In genomic region chr14:30564451-30564850, GRCm38 (mm10) we compare ENCODE assay signal across 8 mouse cellular contexts. TPM values are rescaled to one million over a fixed set of nuclear protein-coding genes. Genes with fewer than 3 reads are reported as not detected.
DNase-seq lines count a peak whose midpoint lies in the region; ATAC-seq and TF ChIP-seq lines count a peak whose summit lies in the region.

No protein-coding gene starts in this region.

- H3K4me1 ChIP-seq in liver, embryonic 12.5 days, result peaks cover 48% of the 10 kb centered on the region
- H3K4me1 ChIP-seq in intestine, postnatal 0 days (replicated peaks; ENCODE audit: control insufficient read depth, insufficient read depth, low read length), result 0 out of 2 replicates have a peak, but pooled peaks cover 2% of the 10 kb centered on the region
- peaks cover 13% of the 10 kb centered on the region for H3K4me1 ChIP-seq in intestine, embryonic 16.5 days (ENCODE audit: control insufficient read depth, insufficient read depth, low read length)

- H3K9ac ChIP-seq in liver, embryonic 12.5 days, result peak overlapping the region; percentile 52
- H3K9ac ChIP-seq in intestine, postnatal 0 days (ENCODE audit: low read depth, low read length), result no peak overlapping the region
- H3K9ac ChIP-seq in intestine, embryonic 16.5 days (ENCODE audit: low read depth, low read length), result no peak overlapping the region

- no peaks in the 10 kb centered on the region for H3K27me3 ChIP-seq in liver, embryonic 12.5 days (replicated peaks)
- no peaks in the 10 kb centered on the region for H3K27me3 ChIP-seq in intestine, postnatal 0 days (replicated peaks; ENCODE audit: control insufficient read depth, insufficient read depth, low read length)
- no peaks in the 10 kb centered on the region for H3K27me3 ChIP-seq in intestine, embryonic 16.5 days (replicated peaks; ENCODE audit: control insufficient read depth, insufficient read depth, low read length)

- H3K9me3 ChIP-seq in liver, embryonic 12.5 days (replicated peaks), result no peaks in the 10 kb centered on the region
- no peaks in the 10 kb centered on the region for H3K9me3 ChIP-seq in intestine, postnatal 0 days (ENCODE audit: control insufficient read depth)
- no peaks in the 10 kb centered on the region for H3K9me3 ChIP-seq in intestine, embryonic 16.5 days (ENCODE audit: control insufficient read depth, low read length)

- peak overlapping the region; percentile 32 for H3K4me2 ChIP-seq in liver, embryonic 12.5 days
- H3K4me2 ChIP-seq in intestine, postnatal 0 days (replicated peaks; ENCODE audit: low read depth), result no peak overlapping the region
- no peak overlapping the region for H3K4me2 ChIP-seq in intestine, embryonic 16.5 days (ENCODE audit: low read depth, low read length)

- no peak for TF ChIP-seq CTCF in intestine, postnatal 0 days (IDR thresholded peaks at IDR 0.05; ENCODE audit: low read depth)

- 60% methylated on average over 2 of the region's 2 CpGs for WGBS in liver, embryonic 12.5 days (ENCODE audit: insufficient replicate concordance)
- WGBS in intestine, postnatal 0 days, result 89% methylated on average over 2 of the region's 2 CpGs
- 92% methylated on average over 2 of the region's 2 CpGs for WGBS in intestine, embryonic 16.5 days

- H3K27ac ChIP-seq in liver, embryonic 12.5 days, result peak overlapping the region; percentile 87
- no peak overlapping the region for H3K27ac ChIP-seq in intestine, postnatal 0 days (ENCODE audit: low read depth, low read length)
- no peak overlapping the region for H3K27ac ChIP-seq in intestine, embryonic 16.5 days (ENCODE audit: low read length)

- peaks cover 94% of the 10 kb centered on the region for H3K36me3 ChIP-seq in liver, embryonic 12.5 days
- H3K36me3 ChIP-seq in intestine, postnatal 0 days (ENCODE audit: control insufficient read depth, insufficient read depth), result peaks cover 80% of the 10 kb centered on the region
- H3K36me3 ChIP-seq in intestine, embryonic 16.5 days (ENCODE audit: control insufficient read depth, insufficient read depth, low read length), result peaks cover 38% of the 10 kb centered on the region

- peak; percentile 54 to 60 for DNase-seq in left cerebral cortex, postnatal 25 days (ENCODE audit: low spot score in 2 of 2)
- DNase-seq in left cerebral cortex, postnatal 10 days (ENCODE audit: extremely low spot score in 1 of 2, low spot score in 2 of 2), result no peak
- peak; percentile 68 for DNase-seq in adrenal gland, adult 8-10 months
- DNase-seq in heart, adult 8-10 months (ENCODE audit: low spot score), result peak; percentile 69
- DNase-seq in telencephalon, adult 2 months (ENCODE audit: low read depth, low spot score), result peak; percentile 31

- ATAC-seq in liver, embryonic 12.5 days, result peak; percentile 64
- no peak for ATAC-seq in intestine, postnatal 0 days
- no peak for ATAC-seq in intestine, embryonic 16.5 days

- intact Hi-C loops in left cerebral cortex, postnatal 25 days (cut with DNase I), result no loop called here
- intact Hi-C loops in left cerebral cortex, postnatal 10 days (cut with DNase I), result no loop called here

- no peak overlapping the region for H3K4me3 ChIP-seq in liver, embryonic 12.5 days
- H3K4me3 ChIP-seq in intestine, postnatal 0 days (ENCODE audit: low read depth, low read length), result no peak overlapping the region
- H3K4me3 ChIP-seq in intestine, embryonic 16.5 days (ENCODE audit: low read length), result no peak overlapping the region

RNA-seq across cellular contexts. Expression of gene Tkt, which starts 16.3 kb away (rescaled TPM):
- total RNA-seq in left cerebral cortex, postnatal 25 days (2021), result 100 to 1,000 TPM; 156 to 169 TPM
- 100 to 1,000 TPM; 231 TPM for total RNA-seq in left cerebral cortex, postnatal 10 days (2021)
- 1,000 to 10,000 TPM in 1 of 4 experiments, 100 to 1,000 TPM in 3; 361 to 1,078 (median 577) TPM for total RNA-seq in adrenal gland, adult 8-10 months (2022)
- total RNA-seq in heart, adult 8-10 months (2022), result 10 to 100 TPM; 21.4 to 28.7 (median 28.1) TPM
- 267 and 280 TPM in 2 replicates for polyA plus RNA-seq in liver, embryonic 12.5 days (2016; fragmentation: Nextera tagmentation; extraction: Ambion mirVana)
- polyA plus RNA-seq in intestine, postnatal 0 days (2015; fragmentation: Nextera tagmentation; extraction: Ambion mirVana), result 174 and 177 TPM in 2 replicates
- 393 and 411 TPM in 2 replicates for polyA plus RNA-seq in intestine, embryonic 16.5 days (2015; fragmentation: Nextera tagmentation; extraction: Ambion mirVana)

Comparison
In these comparisons a context has a peak if more than half of its experiments do, and no peak if none do; other contexts are left out.
1. DNase-seq: peak in left cerebral cortex, postnatal 25 days (2 of 2), adrenal gland, adult 8-10 months (single experiment), heart, adult 8-10 months (single experiment) and telencephalon, adult 2 months (single experiment); none in left cerebral cortex, postnatal 10 days (0 of 2).
2. RNA of gene Tkt, which starts 16.3 kb away (total RNA-seq): 361 to 1,078 TPM in adrenal gland, adult 8-10 months, 231 TPM in left cerebral cortex, postnatal 10 days and 156 to 169 TPM in left cerebral cortex, postnatal 25 days; 21.4 to 28.7 TPM in heart, adult 8-10 months; every median in the first group is over 4 times any median in the second.